Mouse (Mus musculus) olfactory bulb, adult 2 months (tissue): ENCODE measurements around the gene 6330409D20Rik. TPM values are rescaled to one million over a fixed set of nuclear protein-coding genes. Genes with fewer than 3 reads are reported as not detected.

ENCODE experiments used
- H3K27ac ChIP-seq: fragments of 200-500 bp; 2 replicates; pipeline ENCODE4 v1.5.1; 2012; ENCODE audit warnings: low read depth, low read length; ENCODE audit not compliant: insufficient read depth
- H3K4me1 ChIP-seq: fragments of 200-500 bp; 2 replicates; pipeline ENCODE4 v1.6.1; 2012; ENCODE audit warnings: low read length; ENCODE audit not compliant: control insufficient read depth, insufficient read depth
- H3K4me3 ChIP-seq: fragments of 200-500 bp; 2 replicates; pipeline ENCODE4 v1.5.1; 2012; ENCODE audit warnings: mild to moderate bottlenecking, low read depth, low read length, moderate library complexity; ENCODE audit not compliant: insufficient read depth
- CTCF ChIP-seq: fragments of 200-500 bp; IDR thresholded peaks from 2 replicates; pipeline ENCODE4 v1.5.1; 2012; ENCODE audit warnings: low read depth, mild to moderate bottlenecking, low read length, moderate library complexity; ENCODE audit not compliant: insufficient read depth
- POLR2A ChIP-seq: fragments of 200-500 bp; IDR thresholded peaks from 2 replicates; pipeline ENCODE4 v1.6.1; 2012; ENCODE audit warnings: mild to moderate bottlenecking, low read depth, low read length, moderate library complexity; ENCODE audit not compliant: insufficient read depth
- WGBS: fragments of 180-500 bp; shearing (Covaris S2); methylation state at CpG from one replicate; pipeline ENCODE4 v1.1.7; 2018; 5-methylcytosine and 5-hydroxymethylcytosine counted together
- polyA plus RNA-seq: library from polyadenylated mRNA; stranded (reverse); fragments of >200 nt; gene quantifications from 2 replicates; pipeline ENCODE4 v1.2.4, GENCODE M21; 2012; ENCODE audit warnings: low replicate concordance; ENCODE audit not compliant: missing spikeins, insufficient read depth, insufficient read length

The 6330409D20Rik gene
- polyA plus RNA-seq, 1 experiment = not detected

GRCm38 (mm10) chr2:32744272-32744982, 3.6 kb upstream of the 6330409D20Rik start:
- 78% methylated on average over 15 of the region's 15 CpGs for WGBS
- TF ChIP-seq CTCF (no peak), POLR2A (no peak)
- H3K27ac ChIP-seq = no peak overlapping the region

GRCm38 (mm10) chr2:32742173-32742531, 1.3 kb upstream of the 6330409D20Rik start:
- H3K4me1 ChIP-seq = peaks cover 14% of the 10 kb centered on the region
- peak overlapping the region; percentile 68 for H3K4me3 ChIP-seq
- WGBS = 13% methylated on average over 18 of the region's 18 CpGs
- TF ChIP-seq CTCF = no peak
- peak; percentile 63; the same call in 1 of the 2 replicates for TF ChIP-seq POLR2A
- H3K27ac ChIP-seq = no peak overlapping the region

More at GRCm38 (mm10) chr2:32744272-32744982, 3.6 kb upstream of the 6330409D20Rik start:
- Histone ChIP-seq H3K4me3 (no peak overlapping the region), H3K4me1 (peaks cover 14% of the 10 kb centered on the region)

- Histone ChIP-seq H3K4me3 (peak overlapping the region; percentile 68), H3K4me1 (peaks cover 14% of the 10 kb centered on the region), H3K27ac (0 out of 2 replicates have a peak overlapping the region, but pooled peaks have one; percentile 16)
- TF ChIP-seq POLR2A (peak; percentile 37; the same call in 1 of the 2 replicates), CTCF (no peak)
- WGBS = 4% methylated on average over 51 of the region's 58 CpGs
Observed at GRCm38 (mm10) chr2:32741273-32742172, 707 bp upstream of the 6330409D20Rik start.

- TF ChIP-seq CTCF = no peak
- no peak for TF ChIP-seq POLR2A
- Histone ChIP-seq H3K4me3 (no peak overlapping the region), H3K4me1 (peaks cover 17% of the 10 kb centered on the region), H3K27ac (no peak overlapping the region)
- 74% methylated on average over 4 of the region's 4 CpGs for WGBS
Observed at GRCm38 (mm10) chr2:32739311-32739710, 1.5 kb downstream of the 6330409D20Rik start.

- Histone ChIP-seq H3K4me1 (peaks cover 9% of the 10 kb centered on the region; the same call in 1 of the 2 replicates), H3K4me3 (no peak overlapping the region), H3K27ac (no peak overlapping the region)
- WGBS = 73% methylated on average over 6 of the region's 6 CpGs
- TF ChIP-seq CTCF (no peak), POLR2A (no peak)
Observed at GRCm38 (mm10) chr2:32737008-32737407, 3.8 kb downstream of the 6330409D20Rik start.

- peaks cover 9% of the 10 kb centered on the region; the same call in 1 of the 2 replicates for H3K4me1 ChIP-seq
- no peak overlapping the region for H3K4me3 ChIP-seq
- WGBS = 71% methylated on average over 3 of the region's 3 CpGs
- no peak for TF ChIP-seq CTCF
- no peak for TF ChIP-seq POLR2A
- H3K27ac ChIP-seq = no peak overlapping the region
Observed at GRCm38 (mm10) chr2:32736306-32736829, 4.4 kb downstream of the 6330409D20Rik start.

- Histone ChIP-seq H3K27ac (no peak overlapping the region), H3K4me3 (no peak overlapping the region), H3K4me1 (peaks cover 3% of the 10 kb centered on the region; the same call in 1 of the 2 replicates)
- TF ChIP-seq CTCF (no peak), POLR2A (no peak)
- 61% methylated on average over 4 of the region's 4 CpGs for WGBS
Observed at GRCm38 (mm10) chr2:32734933-32735332, 5.9 kb downstream of the 6330409D20Rik start.

GRCm38 (mm10) chr2:32734480-32734879, 6.3 kb downstream of the 6330409D20Rik start:
- WGBS = 74% methylated on average over 4 of the region's 4 CpGs
- Histone ChIP-seq H3K4me3 (no peak overlapping the region), H3K4me1 (peaks cover 3% of the 10 kb centered on the region; the same call in 1 of the 2 replicates), H3K27ac (no peak overlapping the region)
- TF ChIP-seq CTCF (no peak), POLR2A (no peak)
